Mouse (Mus musculus): ENCODE results near the gene A530032D15Rik.
"Not testable (repeated sequence)": the region's sequence is repeated elsewhere in the genome, so short reads cannot be mapped to it uniquely, and the experiment has no call there.

Gene A530032D15Rik

DNA sequence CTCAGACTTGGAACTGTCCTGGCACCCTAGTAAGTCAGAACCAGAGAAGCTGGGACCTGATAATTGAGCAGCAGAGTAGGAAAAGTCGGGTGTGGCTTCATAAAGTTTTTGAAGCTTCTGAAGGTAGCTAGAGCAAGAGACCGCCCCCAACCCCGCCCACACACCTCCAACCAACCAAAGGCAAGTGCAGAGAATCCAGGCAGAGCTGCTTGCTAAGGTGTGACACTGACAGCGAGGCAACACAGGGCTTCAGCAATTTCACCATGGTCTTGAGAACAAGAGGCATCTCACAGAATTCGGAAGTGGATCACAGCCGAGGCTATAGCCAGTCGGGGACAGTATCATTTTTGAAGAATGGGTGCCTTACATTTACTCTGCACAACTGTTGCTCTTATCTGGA is at the start of gene A530032D15Rik:
A530032D15Rik (minus strand) TSS at position 101 of the 400 bp plus-strand sequence.
- not testable (repeated sequence) for DNase-seq (ENCODE audit: low read depth)

DNA sequence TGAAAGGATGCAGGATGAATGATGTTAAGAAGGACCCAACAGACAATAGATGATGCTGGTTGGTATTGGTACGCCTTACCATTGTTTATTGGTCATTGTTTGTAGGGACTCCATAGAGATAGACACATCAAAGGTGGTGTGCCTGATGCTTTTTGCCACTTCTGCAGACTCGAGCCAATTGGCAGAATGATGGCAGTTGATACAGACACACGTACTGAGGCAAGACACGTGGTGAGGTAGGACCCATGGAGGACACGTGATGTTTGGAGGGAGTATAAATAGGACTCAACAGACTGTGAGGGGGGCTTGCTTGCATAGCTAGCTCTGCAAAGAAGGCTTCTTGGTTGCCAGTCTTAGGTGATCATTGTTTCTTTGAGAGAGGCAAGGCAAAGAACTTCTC is 45.5 kb upstream of the A530032D15Rik start:
- DNase-seq (ENCODE audit: low read depth) = not testable (repeated sequence)

DNA sequence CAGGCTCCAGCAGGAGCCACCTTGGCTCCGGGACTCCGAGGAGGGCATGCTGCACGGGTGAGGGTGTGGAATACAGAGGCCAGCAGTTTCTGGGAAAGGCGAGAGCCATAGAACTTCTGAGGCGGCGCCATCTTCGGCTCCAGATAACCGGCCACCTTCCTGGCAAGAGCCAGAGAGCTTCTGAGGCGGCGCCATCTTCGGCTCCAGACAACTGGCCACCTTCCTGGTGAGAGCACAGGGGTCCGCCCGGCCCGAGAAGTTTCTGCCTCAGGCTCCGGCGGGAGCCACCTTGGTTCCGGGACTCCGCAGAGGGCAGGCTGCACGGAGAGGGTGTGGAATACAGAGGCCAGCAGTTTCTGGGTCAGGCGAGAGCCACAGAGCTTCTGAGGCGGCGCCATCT is 24.0 kb upstream of the A530032D15Rik start:
- not testable (repeated sequence) for DNase-seq (ENCODE audit: low read depth)

DNA sequence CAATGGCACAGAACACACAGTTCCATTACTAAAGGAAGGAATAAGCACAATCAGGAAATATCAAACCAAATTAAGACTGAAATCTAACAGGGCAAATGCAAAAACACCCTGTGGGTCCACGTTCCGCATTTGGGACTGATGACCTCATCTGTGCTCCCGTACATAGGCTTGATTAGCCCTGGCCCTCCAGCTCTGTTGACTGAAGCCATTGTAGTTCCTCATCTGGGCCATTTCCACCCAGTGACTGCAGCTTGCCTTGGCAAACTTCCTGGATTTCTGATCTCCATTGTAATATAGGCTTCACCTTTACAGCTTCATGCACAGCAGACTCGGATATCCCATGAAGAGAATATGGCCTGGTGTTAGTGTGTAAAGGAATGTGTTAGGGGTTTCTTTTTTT is 12.2 kb upstream of the A530032D15Rik start:
- DNase-seq (ENCODE audit: low read depth) = not testable (repeated sequence)

DNA sequence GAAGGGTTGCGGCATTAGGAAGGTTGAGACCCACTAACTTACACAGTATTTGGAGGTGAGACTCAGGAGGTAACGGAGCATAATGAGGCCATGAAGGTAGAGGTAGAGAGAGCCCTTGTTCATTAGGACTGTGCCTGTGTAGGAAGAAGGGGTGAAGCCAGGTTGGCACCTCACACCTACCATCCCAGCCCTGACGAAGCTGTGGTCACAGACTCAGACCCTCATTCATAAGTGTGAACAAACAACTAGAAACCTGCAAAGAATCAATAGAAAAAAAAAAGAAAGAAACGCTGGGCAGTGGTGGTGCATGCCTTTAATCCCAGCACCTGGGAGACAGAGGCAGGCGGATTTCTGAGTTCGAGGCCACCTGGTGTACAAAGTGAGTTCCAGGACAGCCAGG is 8.7 kb upstream of the A530032D15Rik start:
- DNase-seq (ENCODE audit: low read depth) = not testable (repeated sequence)

DNA sequence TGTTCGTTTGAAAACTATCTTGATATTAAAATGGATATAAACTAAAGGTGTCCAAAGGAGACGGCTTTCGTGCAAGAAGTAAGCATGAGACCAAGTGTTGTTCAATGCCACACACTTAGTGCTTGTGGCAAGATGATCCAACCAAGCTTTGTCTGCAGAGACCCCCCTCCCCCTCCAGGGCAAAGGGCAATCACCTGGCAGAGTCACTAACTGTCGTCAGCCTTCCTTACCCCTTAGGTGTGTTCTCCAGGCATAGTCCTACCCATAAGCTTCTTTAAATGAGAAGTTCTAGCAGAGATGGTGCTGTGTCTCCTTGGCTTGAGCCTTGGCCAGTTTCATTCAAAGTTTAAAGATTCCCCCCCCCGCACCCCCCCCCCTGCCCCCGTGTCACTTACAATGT is 7.9 kb upstream of the A530032D15Rik start:
- not testable (repeated sequence) for DNase-seq (ENCODE audit: low read depth)

DNA sequence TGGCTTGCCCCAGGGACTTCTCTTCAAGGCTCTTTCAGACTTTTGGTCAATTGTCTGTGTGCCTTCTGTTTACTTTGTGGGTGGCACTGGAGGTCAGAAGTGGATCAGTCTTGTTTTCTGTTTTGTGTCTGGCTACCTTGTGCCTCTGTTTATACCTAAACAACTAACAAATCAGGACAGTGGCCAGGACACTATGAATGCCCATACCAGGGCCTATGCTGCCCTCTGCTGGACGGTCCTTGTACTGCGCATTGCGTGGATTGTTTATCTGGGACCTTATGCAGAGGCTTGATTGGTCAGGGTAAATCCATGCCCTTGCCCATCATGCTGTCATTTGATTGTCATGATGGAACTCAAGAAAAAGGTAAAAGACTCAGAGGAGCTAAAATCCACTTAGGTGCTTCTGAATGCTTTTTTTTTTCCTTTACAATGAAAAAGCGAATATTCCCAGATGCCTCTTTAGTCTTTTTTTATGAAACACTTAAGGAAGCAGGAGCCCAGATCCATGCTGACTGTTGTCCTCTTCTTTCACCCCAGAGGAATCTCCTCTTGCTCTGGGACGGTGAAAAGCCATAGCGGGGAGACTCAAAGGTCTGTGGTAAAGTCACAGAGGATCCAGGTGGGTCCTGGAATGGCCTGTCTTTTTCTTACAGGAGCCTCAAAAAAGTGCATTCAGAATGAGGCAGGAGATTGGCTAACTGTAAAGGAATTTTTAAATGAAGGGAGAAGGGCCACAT is 5.2 kb upstream of the A530032D15Rik start:
- not testable (repeated sequence) for DNase-seq (ENCODE audit: low read depth)

DNA sequence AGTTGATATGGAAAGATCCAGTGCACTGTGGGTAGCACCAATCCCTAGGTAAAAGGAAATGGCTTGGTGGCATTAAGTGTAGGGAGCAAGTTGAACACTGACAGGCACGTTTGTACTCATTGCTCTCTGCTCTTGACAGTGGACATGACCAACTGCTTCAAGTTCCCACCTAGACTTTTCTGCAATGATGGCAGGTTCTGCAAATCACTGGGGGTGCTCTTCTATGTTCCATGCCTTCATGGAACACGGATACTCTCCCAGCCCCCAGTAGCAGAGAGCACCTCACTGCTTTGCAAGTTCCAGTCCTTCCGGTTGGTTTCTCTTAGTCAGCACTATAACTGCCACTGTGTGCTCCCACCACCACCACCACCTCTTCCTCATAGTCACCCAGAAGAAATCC is 4.4 kb upstream of the A530032D15Rik start:
- not testable (repeated sequence) for DNase-seq (ENCODE audit: low read depth)

DNA sequence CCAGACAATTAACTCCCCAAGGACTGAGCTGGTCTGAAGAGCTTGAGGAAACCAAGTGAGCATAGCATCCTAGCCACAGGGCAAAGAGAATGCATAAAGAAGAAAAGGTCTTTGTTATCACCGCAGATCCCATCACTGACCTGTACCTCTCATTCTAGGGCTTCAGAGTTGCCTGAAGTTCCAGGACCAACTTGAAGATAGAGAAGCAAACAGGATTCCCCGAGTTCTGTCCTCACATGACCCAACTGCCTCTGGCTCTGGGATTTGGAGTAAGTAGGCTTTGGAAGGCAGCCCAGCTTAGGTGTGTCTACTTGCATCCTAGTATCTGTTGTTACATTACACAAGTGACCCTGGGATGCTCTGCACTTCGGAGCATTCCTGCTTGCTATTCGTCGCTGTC is 3.2 kb upstream of the A530032D15Rik start:
- not testable (repeated sequence) for DNase-seq (ENCODE audit: low read depth)

DNA sequence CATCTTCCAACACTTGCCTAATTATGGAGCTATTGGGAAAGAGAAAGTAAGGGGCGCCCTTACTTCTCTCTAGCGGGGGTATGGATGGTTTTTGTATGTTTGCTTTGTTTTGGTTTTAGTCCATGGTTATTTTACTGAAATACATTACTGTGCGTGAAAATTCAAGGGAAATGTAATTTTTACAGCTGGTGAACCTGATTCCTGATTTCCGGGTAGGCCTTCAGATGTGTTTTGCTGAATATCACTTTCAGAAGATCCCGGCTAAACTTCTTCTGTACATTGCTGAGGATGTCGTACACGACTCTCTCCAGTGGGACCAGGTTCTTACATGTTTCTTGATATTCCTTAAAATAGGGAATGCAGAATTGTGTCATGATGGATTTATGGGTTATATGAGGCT is 2.6 kb upstream of the A530032D15Rik start:
- DNase-seq (ENCODE audit: low read depth) = not testable (repeated sequence)

DNA sequence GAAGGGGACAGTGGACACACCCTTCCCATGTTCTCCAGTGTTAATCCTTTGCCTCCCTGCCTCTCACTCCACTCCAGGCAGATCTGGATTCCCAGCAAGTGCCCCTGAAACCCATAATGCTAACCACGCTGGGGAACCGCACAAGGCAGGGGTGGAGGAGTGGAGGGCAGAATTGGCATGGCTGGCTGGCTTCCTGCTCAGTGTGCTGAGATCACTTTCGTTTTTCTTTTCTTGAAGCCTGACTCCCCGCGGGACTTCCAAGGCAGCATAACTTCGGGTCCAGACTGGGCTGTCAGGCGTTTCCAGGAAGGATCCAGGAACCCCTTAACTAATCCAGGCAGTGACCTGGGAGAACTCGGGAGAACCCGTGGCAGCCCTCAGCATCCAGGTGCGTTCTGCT is 1.9 kb upstream of the A530032D15Rik start:
- DNase-seq (ENCODE audit: low read depth) = not testable (repeated sequence)

DNA sequence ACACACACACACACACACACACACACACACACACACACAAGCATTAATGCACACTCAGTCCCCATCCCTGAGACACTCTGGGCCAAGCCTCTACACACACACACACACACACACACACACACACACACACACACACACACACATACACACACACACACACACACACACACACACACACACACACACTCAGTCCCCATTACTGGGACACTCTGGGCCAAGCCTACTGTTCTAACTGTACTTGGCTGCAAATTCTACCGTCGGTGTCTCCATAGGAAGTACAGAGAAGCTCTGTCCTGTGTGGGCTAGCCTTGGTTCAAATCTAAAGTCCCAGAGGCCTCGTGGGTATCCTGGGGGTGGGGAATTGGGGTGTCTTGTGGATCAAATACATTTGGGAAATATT is 1.2 kb upstream of the A530032D15Rik start:
- not testable (repeated sequence) for DNase-seq (ENCODE audit: low read depth)

DNA sequence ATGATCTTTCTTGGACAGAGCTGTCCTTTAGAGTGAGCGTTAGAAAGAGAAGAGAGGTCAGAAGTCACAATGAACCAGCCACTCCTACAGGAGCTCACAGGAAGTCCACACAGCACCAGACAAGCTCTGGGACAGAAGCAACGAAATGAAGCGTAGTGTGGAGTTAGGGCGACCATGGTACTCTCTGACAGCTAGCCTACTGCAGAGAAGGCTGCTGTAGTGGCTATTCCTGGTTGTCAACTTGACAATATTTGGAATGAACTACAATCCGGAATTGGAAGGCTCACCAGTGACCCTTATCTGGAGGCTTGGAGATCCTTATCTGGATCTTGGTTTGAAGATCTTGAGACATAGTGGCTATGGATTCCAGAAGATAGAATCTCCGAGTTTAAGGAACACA is 3.6 kb downstream of the A530032D15Rik start:
- DNase-seq (ENCODE audit: low read depth) = not testable (repeated sequence)

DNA sequence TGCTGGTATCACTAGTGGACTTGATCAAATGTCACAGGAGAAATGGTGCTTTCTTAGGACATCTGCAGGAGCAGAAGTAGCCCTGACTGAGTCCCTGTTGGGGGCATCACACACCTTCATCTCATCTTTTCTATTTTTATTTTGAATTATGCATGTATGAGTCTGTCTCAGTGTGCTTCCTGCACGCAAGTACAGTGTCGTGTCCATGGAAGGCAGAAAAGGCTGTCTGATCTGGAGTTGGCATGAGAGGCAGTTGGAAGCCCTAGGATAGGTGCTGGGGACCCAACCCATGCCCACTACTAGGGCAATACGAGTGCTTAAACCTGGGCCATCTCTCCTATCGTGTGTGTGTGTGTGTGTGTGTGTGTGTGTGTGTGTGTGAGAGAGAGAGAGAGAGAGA is 4.3 kb downstream of the A530032D15Rik start:
- DNase-seq (ENCODE audit: low read depth) = not testable (repeated sequence)

DNA sequence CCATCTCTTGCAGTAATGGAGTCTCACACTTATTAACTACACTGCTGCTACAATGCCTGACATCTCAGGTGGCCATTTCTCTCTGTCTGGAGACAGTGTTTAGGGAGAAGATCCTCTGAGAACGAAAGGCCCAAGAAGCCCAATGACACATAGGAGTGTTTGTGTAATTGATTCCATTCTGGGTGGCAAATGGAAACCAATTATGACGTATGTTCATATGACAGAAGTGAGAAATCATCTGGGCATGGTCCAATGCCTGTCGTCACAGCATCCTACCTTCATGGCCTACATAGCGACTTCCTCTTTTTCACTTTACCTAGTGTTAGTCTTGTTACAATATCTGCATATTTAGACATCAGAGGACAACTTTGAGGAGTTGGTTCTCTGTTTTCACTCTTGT is 7.9 kb downstream of the A530032D15Rik start:
- DNase-seq (ENCODE audit: low read depth) = not testable (repeated sequence)

DNA sequence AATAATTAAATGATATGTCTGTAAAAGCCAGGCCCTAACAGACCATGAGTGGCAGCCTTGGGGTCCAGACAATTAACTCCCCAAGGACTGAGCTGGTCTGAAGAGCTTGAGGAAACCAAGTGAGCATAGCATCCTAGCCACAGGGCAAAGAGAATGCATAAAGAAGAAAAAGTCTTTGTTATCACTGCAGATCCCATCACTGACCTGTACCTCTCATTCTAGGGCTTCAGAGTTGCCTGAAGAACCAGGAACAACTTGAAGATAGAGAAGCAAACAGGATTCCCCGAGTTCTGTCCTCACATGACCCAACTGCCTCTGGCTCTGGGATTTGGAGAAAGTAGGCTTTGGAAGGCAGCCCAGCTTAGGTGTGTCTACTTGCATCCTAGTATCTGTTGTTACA is 9.8 kb downstream of the A530032D15Rik start, which contains the start of gene Gm10553:
Gm10553 (plus strand) TSS at position 301 of the 400 bp plus-strand sequence.
- DNase-seq (ENCODE audit: low read depth) = not testable (repeated sequence)

DNA sequence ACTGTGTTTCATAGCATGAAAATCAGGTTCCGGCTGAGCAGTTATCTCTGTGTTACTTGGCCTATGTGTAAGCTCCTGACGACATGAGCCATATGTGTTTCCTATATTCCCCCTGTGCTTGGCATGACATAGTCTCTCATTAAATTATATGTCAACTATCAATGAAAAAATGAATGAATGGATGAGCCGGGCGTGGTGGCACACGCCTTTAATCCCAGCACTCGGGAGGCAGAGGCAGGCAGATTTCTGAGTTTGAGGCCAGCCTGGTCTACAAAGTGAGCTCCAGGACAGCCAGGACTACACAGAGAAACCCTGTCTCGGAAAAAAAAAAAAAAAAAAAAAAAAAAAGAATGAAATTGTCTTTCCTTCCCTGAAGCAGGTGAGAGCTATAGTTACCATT is 10.6 kb downstream of the A530032D15Rik start:
- DNase-seq (ENCODE audit: low read depth) = not testable (repeated sequence)

DNA sequence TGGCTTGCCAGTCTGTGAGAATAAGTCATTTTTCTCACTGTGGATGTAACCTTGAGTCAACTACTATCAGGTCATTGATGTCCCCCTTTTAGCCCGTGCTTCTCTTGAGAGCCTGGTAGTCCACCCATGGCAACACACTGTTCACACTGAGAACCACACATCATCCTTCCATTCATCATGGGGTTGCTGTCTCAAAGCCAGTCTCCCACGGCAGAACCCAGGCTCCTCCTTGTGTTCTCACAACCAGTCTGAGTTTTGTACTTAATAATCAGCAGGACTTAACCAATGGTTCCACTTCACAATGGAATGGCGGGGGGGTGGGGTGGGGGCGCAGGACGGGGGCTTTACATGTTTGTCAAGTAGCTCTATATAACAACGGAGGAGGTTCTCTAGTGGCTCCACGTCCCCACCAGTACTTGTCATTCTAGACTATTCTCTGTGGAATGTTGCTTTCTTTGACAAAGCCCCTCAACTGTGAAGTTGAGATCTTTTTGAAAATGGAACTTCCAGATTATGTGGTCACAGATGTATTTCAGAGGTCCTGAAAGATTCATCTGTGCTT is 16.6 kb downstream of the A530032D15Rik start:
- not testable (repeated sequence) for DNase-seq (ENCODE audit: low read depth)

DNA sequence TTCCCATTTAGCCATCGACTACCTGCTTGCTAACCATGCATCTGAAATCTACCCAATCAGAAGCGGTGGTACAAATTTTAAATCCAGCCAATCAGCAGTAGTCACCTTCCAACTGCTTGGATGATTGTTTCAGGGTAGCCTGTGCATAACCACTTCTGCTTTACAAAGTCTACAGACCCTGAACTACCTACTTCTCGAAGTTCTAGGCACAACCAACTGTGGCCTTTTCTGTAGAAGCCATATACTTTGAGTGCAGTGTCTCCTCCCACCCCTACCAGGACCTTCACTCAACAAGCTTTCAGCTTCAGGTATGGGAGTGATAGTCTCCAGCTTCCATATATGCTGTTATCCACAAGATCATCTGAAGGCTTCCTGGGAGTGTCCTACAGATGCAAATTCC is 17.5 kb downstream of the A530032D15Rik start:
- not testable (repeated sequence) for DNase-seq (ENCODE audit: low read depth)

DNA sequence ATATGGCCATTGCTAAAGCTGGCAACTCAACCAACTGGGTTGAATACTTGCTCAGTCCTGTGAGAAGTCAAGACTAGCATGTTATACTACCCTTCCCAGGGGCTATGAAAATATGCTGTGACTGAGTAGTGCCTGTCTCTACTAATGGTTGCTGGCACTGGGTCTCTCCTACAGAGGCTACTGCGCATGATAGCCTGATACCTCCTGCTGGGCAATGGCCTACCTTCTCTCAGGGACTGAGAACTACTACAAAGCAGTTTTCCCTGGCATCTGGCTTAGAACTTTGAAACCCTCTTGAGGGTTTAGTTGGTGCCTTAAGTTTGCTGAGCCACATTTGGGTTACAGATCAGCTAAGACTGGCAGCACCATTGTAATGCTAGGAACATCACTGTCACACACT is 23.4 kb downstream of the A530032D15Rik start:
- not testable (repeated sequence) for DNase-seq (ENCODE audit: low read depth)

DNA sequence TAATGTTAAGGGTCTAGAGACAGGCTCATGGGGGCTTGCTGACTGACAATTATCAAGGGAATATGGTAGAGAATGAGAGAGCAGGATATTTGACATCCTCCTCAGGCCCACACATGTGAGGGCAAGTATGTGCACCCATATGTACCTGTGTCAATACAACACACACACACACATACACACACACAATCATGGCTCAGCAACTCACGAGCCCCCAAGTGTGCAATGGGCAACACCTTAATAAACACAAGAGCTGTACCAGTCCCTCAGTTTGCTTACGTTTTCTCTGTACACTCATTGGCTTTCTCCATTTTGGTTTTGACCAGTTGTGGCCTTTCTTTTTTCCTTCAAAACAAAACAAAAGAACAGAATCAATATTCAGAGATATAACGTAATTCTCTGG is 24.9 kb downstream of the A530032D15Rik start:
- DNase-seq (ENCODE audit: low read depth) = not testable (repeated sequence)

DNA sequence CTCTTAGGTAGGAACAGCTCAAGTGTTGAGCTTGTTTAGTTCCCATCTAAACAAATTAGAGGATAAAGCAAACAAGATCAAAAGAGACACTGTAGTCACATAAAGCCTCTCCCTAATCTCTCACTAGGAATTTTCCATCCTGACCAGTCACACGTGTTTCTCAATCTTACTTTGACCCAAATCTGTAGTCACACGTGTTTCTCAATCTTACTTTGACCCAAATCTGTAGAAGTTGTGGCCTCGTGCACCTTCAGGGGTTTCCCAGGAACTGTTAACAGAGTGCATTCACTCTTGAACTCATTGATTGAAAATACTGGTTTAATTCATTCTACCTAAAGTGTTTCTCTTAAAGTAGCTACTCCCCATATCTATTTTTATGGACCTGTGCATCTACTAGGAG is 36.6 kb downstream of the A530032D15Rik start:
- not testable (repeated sequence) for DNase-seq (ENCODE audit: low read depth)

DNA sequence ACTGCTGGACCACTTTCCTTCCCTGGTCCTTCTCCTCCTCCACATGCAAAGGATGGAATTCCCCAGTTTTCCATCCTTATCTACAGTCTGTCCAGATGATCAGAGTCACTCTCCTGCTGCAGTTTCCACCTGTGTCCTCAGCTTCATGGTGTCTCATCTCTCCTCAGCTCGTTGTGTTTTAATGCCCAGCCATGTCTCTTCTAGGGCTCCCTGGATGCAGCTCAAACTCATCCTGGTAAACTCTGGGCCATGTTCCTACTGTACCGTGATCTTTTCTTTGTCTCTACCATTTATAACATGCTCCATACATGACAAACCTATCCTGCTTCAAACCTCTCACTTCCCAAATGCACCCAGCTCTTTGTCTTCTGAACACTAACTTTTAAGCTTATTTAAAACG is 38.0 kb downstream of the A530032D15Rik start:
- DNase-seq (ENCODE audit: low read depth) = not testable (repeated sequence)

All from c-Kit-positive CD71-positive TER-119-negative erythroid progenitor cells, embryonic 14.5 days (primary cell).